Mouse (Mus musculus) liver, adult (tissue): ENCODE measurements at regions not wholly inside any gene's neighbourhood (a gene's known extent, or its start where the extent isn't known, plus 50 kb on each side); places are given as distances from the start of the nearest gene placed in this dataset.

Experiments
- GATA4 ChIP-seq: IDR thresholded peaks from 2 replicates; pipeline ENCODE4 v1.6.1; 2014; ENCODE audit warnings: mild to moderate bottlenecking, low read length; ENCODE audit not compliant: insufficient replicate concordance

DNA sequence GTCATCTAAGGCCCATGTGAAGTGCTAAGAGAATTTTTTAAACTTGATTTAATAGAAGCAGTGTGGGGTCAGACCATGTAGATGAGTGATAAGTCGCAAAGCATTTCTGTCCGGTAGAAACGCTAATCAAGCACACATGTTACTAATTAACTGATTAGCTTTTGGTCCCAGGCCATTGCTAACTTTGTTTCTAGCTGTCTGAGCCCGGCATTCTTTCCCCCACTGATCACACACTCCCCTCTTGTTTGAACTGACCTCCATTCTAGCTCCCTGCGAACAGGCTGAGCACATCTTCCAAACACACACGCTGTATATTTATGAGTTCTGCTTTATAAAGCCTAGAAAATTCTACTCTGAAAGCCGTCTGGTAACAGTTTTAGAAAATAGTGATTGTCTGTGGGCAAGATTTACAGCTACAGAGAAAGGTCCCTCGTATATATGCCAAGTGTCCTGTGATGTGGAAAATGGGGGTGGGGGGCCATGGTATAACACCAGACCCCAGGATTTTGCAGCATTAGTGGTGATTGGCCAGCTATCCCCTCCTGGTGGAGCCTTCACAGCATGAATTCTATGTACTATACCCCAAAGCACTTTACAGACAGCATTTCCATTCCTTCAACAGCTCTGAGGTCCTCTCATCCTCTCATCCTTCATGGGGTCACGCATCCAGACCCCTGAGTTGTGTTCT, 126.1 kb upstream of the Cops8 start:
- TF ChIP-seq GATA4: no peak

DNA sequence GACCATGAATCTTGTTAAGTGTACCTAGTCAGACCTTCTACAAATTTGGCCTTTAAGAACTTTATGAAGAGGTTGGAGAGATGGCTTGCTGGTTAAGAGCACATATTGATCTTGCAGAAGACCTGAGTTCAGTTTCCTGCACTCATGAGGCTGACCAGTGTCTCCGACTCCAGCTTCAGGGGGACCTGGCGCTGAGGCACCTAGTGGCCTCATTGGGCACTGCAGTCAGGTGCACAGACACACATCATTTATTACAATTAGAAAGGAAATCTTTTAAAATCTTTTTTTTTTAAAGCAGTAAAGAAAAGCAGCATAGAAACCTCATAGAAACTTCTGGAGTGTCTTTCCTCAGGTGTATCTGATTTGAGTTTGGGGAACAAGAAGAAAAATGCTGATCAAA, 123.9 kb upstream of the Cops8 start:
- no peak for TF ChIP-seq GATA4

DNA sequence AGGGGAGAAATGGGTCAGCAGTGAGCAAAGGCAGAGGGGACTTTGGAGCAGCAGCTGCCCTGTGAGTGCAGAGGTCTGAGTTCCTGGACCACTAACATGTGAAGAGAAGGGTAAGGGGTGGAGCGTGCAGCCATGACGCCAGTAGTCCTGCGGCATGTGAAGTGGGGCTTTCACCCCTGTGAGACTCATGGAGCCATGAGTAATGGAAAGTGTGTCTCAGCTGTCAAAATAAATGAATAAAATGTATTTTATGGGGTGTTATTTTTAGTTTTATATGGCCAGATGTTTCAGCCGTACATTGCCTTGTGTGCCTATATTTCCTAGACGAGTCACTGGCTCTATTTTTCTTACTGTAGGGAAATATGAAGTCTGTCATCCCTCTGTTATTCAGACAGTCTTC, 121.5 kb upstream of the Cops8 start:
- no peak for TF ChIP-seq GATA4

DNA sequence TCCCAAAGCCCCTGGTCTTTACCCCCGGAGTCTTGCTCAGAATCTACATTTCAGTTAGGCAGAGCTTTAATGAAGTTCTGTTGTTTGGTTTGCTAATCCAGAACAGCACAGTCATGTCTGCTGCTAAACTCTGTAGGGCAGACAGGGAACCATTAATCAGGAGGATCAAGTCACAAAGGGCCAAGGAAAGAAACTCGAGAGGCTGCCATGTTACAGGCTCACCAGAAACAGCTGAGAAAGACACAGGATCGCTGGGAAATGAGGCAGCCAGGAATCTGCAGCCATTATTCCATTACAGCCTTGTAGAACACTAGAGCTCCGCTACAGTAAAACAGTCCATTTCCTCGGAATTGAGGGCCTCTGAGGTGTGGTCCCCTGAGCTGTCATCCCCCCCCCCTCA, 121.1 kb upstream of the Cops8 start:
- no peak for TF ChIP-seq GATA4

DNA sequence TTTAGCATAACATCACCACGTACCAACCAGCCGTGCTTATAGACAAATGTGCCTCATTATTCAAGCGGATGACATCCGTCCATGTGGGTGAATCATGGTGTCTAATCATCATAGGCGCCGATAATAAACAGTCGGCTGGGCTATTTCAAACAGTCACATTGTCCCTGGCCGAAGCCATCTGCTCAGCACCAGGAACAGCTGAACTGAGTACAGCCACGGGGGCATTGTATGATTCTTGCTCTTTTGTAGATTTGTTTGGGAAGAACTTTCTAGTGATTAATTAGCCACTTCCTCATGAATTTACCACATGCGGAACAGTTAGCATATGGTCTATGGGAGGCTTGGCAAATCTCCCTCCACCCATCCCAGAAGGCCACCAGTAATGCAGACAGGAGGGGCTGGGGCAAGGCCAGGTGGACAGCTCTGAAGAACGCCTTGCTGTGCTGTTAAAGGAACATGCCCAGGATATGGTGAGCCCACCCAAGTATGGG, 116.4 kb upstream of the Cops8 start:
- no peak for TF ChIP-seq GATA4

DNA sequence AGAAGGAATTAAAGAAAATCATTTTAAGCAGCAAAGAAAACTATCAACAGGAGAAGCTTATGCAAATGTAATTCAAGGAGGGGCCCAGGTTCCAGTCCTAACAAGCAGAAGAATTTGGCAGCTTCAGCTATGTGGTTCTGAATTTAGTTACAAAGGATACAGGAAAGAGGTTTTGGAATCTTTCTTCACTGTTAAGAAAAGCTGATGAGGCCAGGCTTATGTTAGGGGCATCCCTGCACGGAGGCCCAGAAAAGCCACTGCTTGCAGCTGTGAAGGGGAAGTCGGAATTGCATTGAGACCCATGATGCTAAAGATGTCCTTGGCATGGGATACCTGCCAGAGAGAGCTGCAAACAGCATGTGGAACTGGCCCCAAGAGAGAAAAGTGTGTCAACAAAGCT, 114.9 kb upstream of the Cops8 start:
- no peak for TF ChIP-seq GATA4

DNA sequence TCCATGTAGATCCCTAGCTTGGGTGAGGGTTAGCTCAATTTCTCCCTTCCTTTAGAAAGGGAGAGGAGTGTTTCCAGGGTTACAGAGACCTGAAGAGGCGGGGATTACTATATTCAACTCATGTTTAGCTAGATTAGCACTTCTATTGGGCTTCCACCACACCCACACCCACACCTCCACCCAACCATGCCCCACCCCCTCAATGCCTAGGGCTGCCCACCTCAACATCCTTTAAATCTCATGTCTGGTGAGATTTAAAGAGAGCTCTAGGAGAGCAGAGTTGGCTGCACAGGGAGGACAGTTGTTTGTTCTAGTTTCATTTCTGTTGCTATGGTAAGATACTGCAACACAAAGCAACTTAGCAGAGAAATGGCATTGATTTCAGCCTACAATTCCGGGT, 113.8 kb upstream of the Cops8 start:
- TF ChIP-seq GATA4: no peak

DNA sequence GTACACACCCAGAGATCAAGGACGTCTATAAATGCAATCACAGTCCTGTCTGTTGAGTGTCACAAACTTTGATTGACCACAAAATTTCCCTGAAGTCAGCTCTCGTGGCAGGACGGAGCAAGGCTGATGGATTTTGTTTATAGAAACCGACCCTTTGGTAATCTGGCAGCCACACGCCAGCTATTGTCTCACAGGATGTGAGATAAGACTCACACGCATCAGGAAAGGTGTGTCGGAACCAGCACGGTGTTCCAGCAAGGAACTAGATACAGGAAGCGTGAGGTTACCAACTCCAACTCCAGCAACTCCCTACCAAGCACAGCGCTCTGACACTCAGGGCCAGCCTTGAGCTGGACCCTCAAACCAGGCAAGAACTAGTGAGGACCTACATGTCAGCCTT, 112.4 kb upstream of the Cops8 start:
- TF ChIP-seq GATA4: peak; percentile 76

DNA sequence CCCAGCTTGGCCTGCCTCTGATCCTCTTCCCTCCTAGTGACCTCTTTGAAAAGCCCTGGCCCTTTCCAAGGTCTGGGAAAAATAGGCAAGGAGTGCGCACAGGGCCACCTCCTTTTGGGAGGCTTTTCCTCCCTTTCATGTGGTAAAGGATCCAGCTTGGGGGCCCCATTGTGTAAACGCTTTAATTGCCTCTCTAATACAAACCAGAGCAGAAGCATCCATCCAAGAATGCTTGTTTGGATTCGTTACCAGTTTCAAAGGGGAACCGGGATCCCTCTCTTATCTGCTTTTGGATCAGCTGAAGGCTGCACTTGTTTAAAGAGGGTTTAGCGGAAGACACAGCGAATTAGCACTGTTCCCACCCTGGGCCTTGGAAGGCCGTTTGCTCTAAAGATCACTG, 109.3 kb upstream of the Cops8 start:
- TF ChIP-seq GATA4: no peak

DNA sequence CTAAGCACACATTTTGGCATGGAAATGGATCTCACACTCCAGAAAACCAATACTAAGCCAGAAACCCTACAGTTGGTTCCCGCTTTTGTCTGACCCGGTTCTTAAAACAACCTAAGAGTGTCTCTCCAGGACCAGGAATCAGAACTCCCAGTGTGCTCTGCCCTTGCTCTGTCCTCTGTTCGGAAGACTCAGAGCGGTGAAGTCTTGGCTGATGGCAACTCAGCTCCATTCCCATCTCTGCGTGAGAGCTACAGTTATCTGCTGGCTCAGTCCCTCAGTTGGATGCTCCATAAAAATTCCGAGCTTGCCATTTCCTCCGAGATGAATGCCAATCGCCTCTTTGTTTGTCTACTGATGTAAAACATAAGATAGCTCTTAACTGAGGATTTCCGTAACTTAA, 107.6 kb upstream of the Cops8 start:
- TF ChIP-seq GATA4: no peak

DNA sequence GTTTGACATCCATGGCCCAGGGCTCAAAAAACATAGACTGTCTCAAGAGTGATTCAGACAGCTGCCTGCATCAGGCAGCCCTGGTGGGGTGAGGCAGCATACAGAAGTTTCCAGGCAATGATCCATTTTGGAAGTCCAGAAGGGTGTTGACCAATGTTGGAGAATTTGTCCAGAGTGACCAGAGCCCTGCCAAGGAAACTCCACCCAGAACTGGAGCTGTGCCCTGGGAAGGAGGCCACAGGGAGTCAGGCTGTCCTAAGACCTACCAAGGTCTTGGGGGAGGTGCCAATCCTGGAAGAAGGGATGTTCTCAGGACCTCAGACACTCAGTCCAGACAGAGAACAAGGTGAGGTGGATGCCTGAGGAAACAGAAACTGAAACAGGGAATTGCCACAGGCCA, 105.2 kb upstream of the Cops8 start:
- no peak for TF ChIP-seq GATA4

DNA sequence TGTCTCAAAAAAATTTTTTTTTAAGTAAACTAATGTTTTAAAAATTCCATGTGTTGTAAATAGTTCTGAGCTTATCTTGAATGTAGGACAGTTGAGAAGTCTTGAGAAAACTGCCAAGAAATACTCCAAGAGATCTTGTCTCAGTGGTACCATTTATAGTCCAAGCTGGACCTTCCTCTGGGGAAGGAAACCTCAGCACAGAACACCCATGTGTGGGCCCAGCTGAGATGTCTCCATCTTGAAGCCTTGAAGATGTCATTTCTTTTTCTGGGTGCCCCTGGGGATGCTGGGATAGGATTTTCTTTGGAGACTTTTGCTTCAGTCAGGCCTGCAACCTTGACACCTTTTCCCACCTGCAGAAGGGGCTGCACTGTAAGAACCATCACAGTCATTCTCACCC, 101.4 kb upstream of the Cops8 start:
- TF ChIP-seq GATA4: no peak

DNA sequence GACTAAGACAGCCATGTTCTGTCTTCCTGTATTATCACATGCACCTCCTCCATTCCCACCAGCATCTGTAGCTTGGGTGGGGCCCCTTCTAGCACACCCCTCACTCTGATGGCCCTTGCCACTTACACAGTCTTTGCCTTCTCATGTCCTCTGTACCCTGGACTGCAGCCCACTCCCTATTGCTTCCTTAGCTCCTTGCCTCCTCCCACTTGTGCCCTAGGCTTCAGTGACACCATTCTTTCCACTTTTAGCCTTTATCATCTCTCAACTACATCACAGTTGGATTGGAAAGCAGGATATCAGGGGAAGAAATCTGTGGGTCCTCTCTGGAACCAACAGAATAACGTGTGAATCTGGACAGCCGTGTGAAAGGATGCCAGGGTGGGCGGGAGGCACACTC, 100.4 kb upstream of the Cops8 start:
- no peak for TF ChIP-seq GATA4

DNA sequence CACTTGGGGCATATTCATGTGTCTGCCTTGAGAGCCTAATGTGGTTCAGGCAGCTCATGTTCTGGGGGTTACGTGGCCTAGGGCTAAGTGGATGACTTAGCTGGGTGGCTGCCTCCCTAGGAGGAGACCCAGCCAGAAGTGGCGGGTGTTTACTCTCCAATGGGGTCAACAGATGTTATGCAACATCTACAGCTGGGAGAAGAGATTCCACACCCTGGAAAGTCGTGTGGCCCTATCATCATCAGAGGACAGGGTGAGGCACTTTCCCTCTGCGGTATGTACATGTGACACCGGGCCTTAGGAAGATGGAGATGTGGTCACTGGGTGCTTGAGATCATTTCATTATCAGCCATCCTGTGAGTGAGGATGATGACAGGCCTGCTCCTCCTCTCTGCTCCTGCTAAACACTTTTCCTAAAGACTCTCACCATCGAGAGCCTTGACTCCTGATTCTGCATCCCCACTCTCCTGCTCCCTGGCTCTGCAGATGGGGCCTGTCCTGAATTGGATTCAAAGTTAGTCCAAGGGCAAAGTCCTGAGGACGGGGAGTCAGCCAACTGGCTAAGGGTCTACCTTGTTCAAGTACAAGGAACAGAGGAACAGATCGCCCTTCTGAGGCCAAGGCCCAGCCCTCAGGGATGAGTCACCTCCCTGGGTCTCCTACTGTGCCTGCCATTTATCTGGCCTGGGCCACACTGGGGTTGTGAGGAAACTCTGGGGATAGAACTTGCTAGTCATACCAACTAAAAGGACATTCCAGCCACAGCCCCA, 99.8 kb upstream of the Cops8 start:
- TF ChIP-seq GATA4: no peak

DNA sequence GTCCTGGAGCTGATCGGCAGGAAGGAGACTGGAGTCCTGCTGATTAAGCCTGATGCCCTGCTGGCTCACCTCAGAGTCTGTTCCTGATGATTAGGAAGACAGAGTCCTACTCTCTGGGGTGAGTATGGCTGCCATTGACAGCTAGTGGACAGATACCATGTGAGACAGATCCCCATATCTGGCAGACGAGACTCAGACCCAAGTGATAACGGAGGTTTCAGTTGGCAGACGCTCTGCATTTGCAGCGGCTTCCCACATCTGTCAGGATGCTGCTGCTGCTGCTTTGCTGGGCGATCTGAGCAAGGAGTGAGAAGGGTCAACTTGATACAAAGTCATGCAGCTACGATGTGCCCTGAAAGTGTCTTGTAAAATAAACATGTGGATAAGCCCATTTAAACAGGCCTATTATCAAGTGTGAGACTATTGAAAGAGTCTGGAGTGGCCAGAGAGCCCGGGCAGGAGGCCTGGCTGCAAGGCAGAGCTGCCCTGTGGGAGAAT, 98.1 kb upstream of the Cops8 start:
- peak; percentile 56; the same call in 1 of the 2 replicates for TF ChIP-seq GATA4

DNA sequence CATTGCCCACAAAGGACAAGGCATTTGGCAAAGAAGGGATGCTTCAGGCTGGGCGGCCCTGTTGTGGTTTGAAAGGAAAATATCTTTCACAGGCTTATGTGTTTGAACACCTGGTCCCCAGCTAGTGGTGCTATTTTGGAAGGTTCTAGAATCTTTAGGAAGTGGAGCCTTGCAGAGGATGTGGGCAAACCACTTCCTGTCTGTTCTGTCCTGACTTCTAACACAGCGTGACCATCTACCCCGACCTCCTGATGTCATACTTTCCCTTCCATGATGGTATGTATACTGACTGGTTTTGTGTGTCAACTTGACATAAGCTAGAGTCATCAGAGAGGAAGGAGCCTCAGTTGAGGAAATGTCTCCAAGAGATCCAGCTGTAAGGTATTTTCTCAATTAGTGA, 97.2 kb upstream of the Cops8 start:
- TF ChIP-seq GATA4: no peak
